Mouse (Mus musculus) adrenal gland, postnatal 14 days (tissue): Measurements from ENCODE around the gene Ppme1. TPM values are rescaled to one million over a fixed set of nuclear protein-coding genes. Genes with fewer than 3 reads are reported as not detected.

Experiments used
- DNase-seq: peaks from one replicate; pipeline ENCODE4 v3.0.0; 2021; ENCODE audit warnings: mixed read lengths
- total RNA-seq: library from RNA; stranded (reverse); gene quantifications from 2 replicates; pipeline ENCODE4 v1.2.3, GENCODE M21; 2021

Gene Ppme1
- total RNA-seq, 1 experiment from 2014 or later: 53.4 TPM

DNA sequence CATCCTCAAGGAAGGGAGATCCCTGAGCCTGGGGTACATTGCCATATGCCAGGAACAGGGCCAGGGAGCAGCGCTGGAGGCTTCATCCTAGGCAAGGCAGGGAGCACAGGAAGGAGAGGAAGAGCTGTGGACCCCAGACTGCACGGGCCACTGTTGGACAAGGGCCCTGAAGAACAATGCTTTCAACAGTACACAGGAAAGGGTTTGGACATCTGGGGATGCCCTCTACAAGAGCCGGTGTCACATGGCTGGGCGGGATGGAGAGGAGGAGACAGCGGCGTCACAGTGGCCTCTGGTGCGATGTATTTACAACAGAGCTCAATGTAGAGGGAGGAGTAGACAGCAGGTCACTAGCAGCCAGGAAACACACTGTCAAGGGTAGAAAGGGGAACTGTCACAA lies 44.6 kb downstream of the Ppme1 start:
- peak; percentile 28 for DNase-seq

DNA sequence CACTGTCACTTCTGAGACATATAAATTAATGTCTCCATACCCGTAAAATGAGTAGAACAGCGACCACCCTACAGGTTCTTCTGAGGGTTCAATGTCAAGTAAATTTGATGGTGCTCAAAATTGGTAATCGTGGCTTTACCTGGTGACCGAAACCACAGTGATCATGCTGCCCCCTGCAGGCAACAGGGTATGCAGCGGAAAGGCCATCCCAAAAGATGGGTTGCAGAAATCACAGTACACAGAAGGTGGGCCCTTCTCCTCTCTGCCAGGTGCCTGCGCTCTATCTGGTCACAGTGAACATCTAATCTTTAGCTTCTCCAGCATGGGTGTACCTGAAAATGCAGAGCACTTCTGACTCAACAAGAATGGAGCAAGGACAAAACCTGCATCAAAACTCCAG lies 46.6 kb downstream of the Ppme1 start:
- peak; percentile 56 for DNase-seq

DNA sequence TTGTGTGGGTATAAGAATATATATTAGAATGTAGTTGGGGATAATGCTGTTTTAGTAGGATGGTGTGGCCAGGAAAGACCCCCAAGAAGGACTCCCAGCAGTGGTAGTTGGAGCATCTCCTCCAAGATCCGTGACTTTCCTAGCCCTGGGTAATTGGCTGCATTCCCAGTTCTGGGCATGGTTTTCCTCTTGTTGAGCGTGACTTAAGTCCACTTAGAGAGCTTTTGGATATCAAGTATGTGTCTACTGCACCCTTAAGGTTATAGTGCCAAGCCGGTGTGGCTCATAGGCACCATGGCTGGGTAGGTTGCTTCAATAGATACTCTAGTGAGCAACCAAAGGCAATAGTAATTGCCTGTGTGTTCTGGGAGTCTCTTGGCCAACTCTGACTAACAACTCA lies 48.4 kb downstream of the Ppme1 start:
- DNase-seq: peak; percentile 37

DNA sequence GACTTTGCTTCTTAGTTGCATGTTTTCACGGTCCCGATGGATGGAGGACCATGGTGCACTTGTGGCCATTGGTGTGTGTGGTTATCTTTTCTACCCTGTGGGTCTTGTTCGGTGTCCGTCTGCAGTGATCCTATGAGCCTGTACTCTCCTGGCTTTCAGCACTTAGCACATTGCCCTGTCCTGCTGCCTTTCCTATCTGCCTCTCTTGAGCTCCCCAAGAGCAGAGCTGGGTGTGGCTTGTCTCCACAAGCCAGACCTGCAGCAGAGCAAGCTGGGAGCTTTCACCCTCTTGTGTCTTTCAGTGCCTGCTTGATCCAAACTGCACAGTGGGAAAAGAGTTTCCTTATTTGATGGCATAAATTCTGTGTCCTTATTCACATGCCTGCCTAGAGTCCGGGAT lies 54.6 kb downstream of the Ppme1 start:
- no peak for DNase-seq

DNA sequence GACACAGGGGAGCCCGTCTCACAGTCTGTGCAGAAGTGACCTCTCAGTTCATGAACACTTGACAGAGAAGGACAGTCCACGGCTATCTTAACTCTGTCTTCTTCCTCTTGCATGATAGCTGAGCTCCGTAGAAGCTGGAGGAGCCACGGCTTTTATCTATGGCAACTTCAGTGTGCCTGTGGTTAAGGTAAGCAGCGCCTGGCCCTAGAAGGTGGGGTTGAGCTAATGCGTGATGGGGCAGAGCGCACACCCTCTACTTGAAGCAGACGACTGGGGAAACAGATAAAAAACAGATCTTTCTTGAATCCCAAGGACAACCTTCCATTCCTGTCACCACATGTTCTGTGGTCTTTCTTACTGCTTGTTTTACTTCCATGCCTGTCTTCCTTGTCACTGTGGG lies 55.2 kb downstream of the Ppme1 start:
- DNase-seq: no peak

DNA sequence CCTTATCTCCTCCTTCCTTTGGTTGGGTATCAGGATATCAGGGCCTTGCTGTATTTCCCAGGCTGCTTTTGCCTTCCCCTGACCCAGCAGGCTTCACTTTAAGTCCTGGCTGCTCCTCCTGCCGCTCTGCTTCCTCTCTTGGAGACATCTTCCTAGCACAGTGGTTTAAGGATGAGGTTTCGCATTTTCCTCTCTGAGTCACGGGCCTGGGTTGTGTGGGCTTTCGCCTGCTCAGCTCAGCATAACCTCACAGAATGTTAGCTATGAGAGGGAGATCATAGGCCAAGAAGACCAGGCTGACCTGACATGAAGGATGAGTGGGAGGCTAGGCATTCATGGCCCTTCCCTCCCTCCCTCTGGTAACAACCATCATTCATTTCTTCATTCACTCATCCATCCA lies 59.4 kb downstream of the Ppme1 start:
- no peak for DNase-seq

DNA sequence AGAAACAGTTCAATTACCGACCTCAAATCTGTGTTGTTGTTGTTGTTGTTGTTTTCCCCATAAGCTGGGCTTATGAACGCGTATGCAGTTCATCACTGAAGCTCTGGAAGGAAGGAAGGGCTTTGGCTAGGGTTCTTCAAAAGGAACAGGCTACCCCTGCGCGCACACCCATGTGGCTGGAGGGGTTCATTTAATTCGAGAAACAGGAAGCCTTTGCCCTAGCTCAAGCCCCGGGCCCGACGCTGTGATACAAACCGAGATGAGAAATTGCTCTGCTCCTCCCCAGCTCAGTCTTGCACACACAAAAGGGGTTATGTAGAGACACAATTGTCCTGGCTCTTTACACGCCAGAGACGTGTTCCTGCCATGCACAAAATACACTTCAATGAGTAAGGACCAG lies 61.8 kb downstream of the Ppme1 start:
- no peak for DNase-seq

DNA sequence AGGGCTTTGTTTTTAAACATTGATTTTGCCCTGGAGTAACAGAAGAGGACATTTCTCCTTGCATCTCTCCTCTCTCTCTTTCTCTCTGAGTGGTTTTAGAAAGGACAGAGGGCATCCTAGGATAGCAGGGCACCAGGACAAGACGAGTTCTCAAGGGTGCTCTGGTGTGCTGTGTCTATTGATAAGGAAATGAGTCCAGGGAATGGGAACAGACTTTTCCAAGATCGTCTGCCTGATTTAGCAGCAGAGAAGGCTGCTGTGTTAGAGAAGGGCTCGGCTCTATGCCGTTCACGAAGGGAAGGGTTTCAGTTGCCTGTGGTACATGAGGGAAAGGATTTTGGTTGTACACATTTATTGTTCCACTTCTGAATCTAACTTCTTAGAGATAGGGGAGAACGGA lies 62.4 kb downstream of the Ppme1 start:
- no peak for DNase-seq

DNA sequence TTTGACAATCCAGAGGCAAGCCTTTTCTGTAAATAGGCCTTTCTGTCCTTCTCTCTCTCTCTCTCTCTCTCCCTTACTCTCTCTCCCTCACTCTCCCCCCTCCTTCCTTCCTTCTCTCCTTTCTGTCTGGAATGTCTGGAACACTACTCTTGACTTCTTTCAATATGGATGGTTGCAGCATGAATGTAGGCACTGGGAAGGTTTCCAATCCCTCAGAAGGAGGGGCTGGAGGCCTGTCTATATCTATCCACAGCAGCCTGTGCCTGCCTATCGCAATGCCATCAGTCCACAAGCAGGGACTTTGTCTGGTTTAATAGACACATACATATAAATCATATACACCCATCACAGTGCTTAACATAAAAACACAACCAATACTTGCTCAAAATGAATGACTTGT lies 62.9 kb downstream of the Ppme1 start:
- no peak for DNase-seq

DNA sequence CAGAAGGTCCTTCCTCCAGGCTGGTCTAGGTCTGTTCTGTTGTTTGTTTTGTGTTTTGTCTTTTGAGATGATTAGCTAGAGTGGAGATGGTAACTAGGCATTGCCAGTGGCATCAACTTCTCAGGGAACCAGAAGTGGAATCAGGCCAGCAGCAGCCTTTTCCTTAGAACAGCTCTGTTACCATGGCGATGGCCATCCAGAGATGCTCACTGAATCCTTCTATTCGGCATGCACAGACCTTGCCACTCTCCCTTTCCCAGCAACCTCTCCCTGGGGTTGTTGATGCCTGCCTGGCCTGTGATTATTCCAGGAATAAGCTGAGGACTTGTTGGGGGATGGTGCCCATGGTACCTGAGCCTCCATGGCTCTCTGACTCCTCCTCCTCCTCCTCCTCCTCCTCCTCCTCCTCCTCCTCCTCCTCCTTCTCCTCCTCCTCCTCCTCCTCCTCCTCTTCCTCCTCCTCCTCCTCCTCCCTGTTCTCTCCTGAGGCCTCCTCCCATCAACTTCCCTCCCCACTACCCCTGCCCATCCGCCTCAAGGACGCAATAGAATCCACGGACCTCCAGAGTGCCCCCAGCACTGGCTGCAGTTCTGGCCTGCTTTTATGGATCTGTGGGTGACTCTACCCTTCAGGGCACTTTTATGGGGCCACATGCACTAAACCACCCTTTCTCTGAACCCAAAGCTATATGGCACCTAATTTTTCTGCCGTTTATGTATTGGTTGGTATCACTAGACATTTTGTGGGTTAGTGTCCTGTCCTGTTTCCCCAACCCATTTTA lies 64.0 kb downstream of the Ppme1 start:
- no peak for DNase-seq

DNA sequence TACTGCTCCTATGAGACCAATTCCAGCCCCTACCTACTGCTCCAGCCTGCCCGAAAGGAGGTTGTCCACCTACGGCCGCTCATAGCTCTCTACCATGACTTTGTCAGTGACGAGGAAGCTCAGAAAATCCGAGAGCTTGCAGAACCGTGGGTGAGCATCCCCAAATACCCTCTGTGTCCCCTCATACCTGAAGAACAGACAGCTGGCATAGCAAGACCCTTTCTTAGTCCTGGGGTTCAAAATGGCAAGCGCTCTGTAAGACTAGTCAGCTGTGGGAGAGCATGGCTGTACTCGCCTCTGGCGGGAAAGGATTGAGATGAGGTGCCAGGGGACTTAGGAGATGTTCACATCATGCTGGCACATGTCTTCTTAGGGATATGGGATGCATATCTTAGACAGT lies 66.2 kb downstream of the Ppme1 start:
- no peak for DNase-seq

DNA sequence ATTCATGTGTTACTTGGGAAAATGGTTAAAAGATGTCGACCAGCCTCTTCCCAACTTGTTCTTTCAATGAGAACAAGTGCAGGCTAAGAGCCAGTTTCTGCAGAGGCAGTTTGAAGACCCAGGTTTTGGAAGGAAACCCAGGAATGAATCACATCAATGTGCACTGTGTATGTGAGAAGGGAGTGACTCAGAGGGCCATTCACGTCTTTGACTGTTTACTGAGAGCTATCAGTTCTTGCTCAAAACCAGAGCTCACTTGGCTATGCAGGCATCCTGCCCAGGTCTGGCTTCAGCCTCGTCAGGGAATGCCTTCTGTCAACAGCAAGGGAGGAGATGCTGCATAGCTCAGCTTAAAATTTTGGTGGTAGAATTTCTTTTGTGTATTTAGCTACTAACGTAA lies 69.8 kb downstream of the Ppme1 start:
- peak; percentile 69 for DNase-seq

DNA sequence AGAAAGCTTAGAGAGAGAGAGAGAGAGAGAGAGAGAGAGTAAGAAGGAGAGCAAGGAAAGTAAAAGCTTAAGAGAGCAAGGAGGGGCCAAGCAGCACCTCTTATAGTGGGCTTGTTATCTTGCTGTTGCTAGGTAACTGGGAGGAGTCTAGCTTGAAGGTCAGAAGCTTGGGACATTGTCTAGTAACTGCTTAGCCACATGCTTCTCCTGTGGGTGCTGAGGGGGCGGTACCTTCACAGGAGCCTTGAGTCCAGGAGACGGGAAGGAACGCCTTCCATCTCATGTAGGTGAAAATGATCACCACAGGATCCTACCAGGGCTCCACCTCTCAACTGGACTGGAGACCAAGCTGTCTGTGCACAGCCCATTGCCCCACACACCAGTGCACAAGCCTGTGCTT lies 70.7 kb downstream of the Ppme1 start:
- no peak for DNase-seq

DNA sequence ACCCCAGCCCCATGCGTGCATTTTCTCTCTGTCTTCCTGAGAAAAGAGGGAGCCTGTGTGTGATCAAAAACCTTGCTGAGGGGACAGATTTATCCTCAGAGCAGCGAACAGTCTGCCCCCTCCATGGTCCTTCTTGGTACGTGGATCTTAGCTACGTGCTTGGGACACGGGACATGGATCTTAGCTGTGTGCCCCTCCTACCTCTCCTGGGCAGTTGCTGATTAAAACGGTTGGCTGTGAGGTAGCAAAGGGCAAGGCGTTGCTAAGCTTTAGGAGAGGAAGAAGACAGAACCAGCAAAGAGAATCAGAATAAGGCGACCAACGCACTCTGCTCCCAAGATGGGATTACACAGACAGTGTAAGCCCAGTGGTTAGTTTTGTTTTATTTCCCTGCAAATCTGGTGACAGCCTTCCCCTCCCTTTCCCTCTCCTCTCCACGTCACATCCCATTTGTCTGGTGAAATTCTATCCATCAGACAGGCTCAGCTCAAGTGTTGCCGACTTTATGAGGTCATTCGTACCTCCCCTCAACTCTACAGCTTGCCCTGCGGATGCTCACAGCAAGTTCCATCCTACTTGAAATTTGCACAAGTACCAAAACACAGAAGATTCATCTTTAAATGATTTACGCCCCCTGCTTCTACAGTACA lies 73.1 kb downstream of the Ppme1 start:
- DNase-seq: no peak

DNA sequence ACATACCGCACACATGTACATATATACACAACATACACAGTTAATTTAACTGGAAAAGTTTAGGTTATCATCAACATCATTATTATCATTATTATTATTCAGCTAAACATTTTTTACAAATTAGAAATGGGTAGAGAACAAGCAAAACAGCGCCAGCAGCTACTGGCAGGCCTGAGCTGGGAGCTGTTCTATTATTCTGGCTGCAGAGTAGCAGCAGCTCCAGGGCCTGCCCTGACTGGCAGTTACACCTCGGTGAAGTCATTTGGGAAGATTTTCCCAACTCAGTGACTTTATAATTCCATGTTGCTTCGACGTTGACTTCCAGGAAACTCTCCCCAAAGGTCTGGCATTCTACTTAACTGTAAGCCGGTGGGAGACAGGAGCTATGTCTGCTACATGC lies 75.4 kb downstream of the Ppme1 start:
- no peak for DNase-seq

DNA sequence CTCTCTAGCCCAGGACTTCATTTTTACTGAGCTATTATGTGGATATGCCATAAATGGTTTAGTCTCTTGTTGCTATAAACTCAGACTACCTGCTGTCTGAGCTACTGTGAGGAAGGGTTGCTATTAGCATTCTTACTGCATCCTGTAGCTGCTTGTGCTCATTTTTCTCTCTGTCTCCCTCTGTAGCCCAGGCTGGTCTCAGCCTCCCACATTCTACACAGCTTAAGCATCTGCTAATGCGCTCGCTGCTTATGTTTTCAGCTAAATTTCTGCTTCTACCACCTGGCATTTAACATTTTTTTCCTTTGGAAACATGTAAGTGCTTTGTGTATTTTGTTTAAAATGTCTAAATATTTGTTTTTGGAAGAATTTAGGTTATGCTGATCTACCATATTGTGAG lies 76.4 kb downstream of the Ppme1 start:
- no peak for DNase-seq

DNA sequence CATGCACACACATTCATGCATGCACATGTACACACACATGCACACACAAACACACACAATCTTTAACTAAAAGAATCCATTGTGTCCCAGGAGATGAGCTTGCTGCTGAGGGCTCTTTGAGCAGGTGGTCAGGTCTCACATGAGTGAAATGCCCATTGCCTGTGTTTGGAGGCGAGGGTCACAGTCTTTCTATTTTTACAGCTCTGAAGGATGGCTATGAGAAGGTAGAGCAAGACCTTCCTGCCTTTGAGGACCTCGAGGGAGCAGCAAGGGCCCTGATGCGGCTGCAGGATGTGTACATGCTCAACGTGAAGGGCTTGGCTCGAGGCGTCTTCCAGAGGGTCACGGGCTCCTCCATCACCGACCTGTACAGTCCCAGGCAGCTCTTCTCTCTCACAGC lies 78.6 kb downstream of the Ppme1 start:
- DNase-seq: no peak

DNA sequence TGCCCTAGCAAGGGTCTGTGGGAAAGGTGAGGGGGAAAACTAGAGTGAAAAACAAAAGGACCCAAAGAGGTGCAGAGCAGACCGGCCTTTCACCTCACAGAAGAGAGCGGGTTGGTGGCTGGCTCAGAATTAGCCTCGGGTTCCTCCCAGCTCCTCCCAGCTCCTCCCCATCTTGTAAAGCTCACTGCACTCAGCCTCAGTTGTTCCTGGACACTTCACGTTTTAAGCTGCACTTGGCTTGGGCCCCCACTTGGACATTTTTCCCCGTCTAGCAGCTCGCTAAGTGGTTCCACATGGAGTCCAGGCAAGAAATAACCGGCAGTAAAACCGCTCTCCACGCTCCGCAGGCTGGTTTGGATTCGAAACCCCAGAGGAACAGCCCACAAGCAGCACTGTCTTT lies 83.5 kb downstream of the Ppme1 start:
- peak; percentile 19 for DNase-seq

DNA sequence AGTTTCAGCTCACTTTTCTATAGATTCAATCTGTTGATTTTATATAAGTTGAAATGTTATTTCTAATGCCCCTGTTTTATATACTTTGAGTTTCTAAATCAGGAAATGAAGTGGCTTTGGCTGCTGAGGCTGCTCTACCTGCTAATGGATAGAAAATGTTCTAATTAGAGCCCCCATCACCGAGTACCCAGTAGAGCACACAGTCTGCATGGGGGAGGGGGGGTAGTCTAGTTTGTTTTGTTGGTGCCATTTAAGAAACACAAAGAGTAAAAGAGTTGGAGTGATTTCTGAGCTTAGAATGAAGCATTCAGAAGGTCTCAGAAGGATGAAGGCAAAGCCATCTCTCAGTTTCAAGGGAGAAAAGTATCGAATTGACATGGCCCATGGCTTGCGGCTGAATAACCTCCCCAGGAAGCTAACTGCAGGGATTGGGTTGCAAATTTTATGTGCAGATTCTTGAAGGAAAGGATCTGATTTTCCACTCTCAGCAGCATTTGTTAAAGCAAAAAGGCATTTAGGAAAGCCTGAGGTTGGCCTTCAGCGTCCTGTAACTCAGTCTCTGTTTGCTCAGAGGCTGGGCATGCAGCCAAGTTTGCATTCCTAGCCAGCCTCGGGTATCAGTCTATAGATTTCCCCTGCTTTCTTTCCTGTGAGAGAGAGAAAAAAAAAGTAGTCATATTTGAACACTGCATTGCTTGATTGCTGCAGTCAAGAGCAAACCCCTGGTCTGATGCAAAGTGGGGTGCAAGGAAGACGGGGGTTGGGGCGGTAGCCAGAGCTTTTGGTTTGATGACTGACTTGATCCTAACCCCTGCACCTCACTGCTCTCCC lies 84.1 kb downstream of the Ppme1 start:
- peak; percentile 80 for DNase-seq

DNA sequence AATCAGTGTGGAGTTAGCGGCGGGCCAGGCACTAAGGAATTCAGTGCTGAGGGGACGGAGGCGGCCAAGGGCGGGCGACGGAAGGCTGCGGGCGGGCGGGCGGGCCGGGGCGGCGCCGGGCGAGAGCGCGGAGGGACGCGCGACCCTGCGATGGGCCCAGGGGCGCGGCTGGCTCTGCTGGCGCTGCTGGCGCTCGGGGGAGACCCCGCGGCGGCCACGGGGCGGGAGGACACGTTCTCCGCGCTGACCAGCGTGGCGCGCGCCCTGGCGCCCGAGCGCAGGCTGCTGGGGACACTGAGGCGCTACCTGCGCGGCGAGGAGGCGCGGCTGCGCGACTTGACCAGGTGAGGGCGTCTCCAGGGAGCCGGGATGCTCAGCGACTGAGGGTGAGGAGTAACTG lies 86.7 kb downstream of the Ppme1 start, which contains the start of gene P4ha3:
Gene P4ha3, plus strand, starts transcription at position 138 of the 400 bp plus-strand sequence.
- DNase-seq: peak; percentile 19

DNA sequence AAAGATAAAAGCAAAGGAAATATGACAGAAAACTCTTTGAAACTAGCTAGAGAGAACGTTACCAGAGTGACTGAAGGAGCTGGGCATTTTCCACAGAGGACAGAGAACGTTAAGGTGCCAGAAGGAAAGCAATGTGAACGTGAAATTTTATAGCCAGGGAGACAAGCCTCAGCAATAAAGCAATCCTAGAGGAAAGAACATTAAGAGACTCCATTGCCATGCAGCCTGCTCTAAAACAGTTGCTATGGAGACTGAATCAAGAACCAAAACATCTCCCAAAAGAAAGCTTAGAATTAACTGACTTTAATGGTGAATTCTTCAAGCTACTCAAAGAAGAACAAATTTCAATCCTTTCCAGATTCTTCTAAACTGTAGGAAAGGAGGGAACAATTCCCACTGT lies 88.8 kb downstream of the Ppme1 start:
- DNase-seq: no peak

DNA sequence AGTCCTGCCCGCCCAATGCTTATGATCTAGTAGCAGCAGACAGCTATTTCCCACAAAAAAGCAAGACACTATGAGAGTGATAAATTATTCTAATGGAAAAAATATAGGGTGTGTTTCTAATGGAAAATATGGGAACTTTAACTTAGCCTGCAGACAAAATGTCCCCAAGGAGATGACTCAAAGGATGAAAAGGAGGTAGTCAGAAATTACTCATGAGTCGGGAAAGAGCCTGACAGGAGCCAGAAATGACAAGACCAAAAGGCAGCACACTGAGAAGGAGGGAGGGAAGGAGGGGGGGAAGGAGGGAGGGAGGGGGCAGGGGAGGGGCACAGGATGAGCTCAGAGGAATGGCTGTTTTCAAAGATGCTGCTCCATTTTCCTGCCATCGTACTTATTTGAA lies 90.5 kb downstream of the Ppme1 start:
- DNase-seq: no peak

DNA sequence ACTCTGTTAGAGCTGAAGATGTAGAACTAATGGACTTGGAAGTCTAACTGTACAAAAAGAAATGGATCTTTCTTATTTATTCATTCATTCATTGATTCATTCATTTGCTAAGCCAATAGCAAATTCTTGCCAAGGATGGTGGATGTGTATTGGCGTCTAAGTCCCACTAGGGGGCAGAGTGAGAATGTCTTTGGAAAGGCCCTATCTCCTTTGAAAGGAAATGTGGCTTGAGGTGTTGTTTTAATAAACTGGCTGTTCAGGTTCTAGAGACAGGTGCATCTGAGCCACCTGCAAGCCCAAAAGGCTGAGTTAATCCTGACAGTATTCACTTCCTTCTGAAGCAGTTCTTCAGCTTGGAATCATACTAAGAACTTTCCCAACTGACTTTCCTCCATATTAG lies 92.3 kb downstream of the Ppme1 start:
- peak; percentile 59 for DNase-seq
